Mouse (Mus musculus): ENCODE data around the gene Gramd1b.
A peak's percentile ranks its signal among the peaks of the same experiment; 100 is the strongest.

Gene Gramd1b

DNA sequence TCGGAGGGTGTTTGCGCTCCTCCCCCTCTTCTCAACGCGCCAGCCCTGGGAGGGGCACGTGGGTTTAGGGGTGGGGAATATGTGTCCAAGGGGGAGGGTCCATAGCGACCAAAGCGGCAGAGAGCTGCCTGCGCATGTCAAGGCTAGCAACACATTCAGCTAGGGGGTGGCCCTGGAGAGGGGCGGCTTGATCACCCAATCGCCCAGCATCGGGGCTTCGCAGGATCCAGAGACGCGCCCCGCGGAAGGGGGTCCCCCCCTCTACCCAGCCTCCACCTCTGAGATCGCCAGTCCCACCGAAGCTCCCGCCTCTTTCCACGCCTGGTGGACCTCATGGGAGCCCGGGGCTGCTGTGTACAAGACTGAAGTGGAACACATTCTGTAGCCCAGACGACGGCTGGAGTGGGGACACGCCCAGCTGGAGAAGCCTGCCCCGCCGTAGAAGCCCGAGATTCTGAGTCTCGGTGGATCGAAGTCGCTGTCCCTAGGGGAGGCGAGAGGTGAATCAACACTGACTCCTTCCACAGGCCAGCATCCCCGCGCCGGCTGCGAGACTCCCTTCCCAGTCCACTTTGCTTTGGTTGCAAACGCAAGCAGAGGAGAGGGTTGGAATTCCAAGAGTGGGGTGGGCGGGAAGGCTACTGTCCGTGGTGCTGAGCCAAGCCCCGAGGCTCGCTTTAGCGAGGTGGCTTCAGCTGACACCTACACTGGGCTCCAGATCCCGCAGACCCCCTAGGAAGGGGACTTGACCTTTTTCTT lies 261.9 kb downstream of the Gramd1b start, which contains the start of gene Scn3b:
Gene Scn3b (plus strand): TSS at position 115 of the 759 bp plus-strand sequence.
- DNase-seq (ENCODE audit: low spot score in 2 of 2): peak; percentile 56 to 69

- no peak for DNase-seq (ENCODE audit: low spot score in 2 of 2)
Measured at GRCm38 (mm10) chr9:40268748-40269102, 262.5 kb downstream of the Gramd1b start.

DNA sequence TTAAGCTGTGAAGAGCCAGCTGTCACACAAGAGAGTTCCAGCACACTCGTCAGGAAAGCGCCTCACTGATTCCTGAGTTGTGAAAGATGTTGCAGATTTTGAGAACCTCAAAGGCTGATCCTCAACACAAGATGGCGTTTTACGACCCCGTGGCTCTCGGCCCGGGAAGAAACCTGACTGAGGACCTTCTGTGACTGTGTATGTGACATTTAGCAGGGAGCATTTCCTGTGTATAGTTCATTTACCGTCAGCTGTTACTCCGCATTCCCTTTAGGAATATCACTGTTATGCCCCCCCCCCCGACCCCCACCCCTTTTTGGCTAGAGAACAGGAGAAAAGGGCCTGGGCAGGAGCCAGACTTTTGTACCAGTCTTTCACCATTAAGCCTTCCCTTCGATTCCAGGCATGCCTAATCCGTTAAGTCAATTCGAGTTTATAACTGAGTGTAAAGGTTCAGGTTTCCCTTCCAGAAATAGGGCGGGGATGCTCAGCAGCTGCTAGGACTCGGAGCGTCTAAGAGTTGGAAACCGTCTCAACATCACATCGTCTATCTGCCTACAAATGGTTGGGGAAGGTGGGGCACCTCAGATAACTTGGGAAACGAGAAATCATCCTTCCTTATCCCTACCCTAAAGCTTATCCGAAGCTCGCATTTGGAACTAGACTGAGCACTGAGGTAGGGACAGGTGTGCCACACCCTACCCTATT lies 263.0 kb downstream of the Gramd1b start:
- peak in 1 of 2 experiments; percentile 10 for DNase-seq (ENCODE audit: low spot score in 2 of 2)

- DNase-seq (ENCODE audit: low spot score in 2 of 2): no peak
Measured at GRCm38 (mm10) chr9:40263874-40264273, 267.3 kb downstream of the Gramd1b start.

GRCm38 (mm10) chr9:40252459-40252858 lies 278.7 kb downstream of the Gramd1b start:
- no peak for DNase-seq (ENCODE audit: low spot score in 2 of 2)

DNA sequence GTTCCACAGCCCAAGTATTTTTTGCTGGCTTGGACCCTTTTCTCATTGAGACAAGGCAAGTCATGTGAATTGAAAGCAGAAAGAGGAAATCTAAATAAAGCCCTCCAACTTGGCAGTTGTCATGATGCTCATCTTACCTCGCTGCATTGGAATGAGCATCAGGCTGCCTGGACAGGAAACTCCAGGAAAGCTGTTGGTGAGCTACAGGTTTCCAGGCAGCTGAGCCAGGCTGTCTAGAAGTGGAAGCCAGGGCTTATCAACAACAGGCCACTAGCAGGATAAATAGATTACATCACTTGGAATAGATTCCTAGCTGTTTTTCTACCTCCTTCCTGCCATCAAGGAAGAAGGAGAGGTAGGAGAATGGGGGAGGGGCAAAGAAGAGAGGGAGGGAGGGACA lies 282.1 kb downstream of the Gramd1b start:
- no peak for DNase-seq (ENCODE audit: low spot score in 2 of 2)

GRCm38 (mm10) chr9:40246702-40247101 lies 284.5 kb downstream of the Gramd1b start:
- DNase-seq (ENCODE audit: low spot score in 2 of 2): no peak

GRCm38 (mm10) chr9:40245974-40246665 lies 285.1 kb downstream of the Gramd1b start:
- DNase-seq (ENCODE audit: low spot score in 2 of 2): no peak

DNA sequence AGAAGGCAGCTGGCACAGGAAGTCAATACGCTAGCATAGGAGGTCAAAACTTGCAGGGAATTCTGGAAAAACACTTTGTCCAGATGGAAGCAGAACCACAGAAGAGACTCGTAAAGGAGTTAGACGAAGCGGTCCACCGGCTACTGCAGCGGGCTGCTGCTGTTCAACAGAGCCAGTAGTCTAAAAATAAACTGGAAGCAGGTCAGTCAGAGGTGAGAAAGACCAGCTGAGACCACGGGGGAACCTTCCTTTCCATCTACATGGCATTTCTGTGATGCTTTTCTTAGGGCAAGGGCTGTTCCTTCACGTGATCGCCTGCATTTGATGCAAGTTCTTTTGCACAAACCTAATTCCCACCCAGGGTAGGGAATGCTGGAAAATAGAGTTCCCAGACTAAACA lies 285.7 kb downstream of the Gramd1b start:
- DNase-seq (ENCODE audit: low spot score in 2 of 2): no peak
